Mouse (Mus musculus) skeletal muscle tissue, adult 2 months (tissue): Measurements from ENCODE around the gene Zhx3.

Source experiments
- DNase-seq: peaks from one replicate; pipeline ENCODE4 v3.0.0-alpha.2; 2012; ENCODE audit warnings: low read depth, low spot score

Gene Zhx3

DNA sequence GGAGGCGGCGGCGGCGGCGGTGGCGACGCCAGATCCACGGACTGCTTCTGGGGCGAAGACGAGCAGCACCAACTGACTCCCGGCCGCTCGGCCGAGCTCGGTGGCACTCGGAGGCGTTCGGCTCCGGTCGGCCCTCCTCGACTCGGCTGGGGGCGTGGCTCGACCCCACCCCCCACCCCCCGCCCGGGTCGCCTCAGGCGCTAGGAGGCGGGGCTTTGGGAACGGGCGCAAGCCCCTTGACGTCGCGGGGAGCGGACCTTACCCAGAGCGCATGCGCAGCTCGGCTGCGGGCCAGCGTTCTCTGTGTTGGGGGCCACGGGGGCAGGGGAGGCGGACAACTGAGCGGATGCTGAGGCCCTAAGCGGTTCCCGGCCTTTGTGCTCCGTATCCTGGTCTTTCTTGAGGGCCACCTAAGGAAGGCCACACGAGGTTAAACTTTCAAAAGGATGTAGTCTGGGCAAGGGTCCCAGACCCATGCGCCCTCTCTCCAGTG, at the start of gene Zhx3:
Zhx3 (minus strand) TSS at position 109 of the 493 bp plus-strand sequence.
- DNase-seq: peak; percentile 98

DNA sequence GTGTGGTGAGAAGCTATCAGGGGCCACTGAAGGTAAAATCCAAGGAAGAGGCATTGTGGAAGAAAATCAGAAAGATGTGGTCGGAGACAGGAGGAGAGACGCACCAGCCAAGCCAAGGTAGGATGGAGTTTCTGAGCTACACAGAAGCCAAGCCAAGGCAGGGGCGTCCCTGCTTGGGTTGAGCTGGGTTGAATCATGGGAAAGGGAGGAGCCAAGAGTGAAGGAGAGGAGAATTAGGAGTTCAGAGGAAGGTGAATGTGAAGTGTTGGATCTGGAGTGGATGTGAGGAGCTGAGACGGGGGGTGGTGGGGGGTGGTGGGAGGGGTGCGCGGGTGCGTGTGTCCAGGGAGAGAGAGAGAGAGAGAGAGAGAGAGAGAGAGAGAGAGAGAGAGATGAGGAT, 48.5 kb upstream of the Zhx3 start:
- DNase-seq: no peak

DNA sequence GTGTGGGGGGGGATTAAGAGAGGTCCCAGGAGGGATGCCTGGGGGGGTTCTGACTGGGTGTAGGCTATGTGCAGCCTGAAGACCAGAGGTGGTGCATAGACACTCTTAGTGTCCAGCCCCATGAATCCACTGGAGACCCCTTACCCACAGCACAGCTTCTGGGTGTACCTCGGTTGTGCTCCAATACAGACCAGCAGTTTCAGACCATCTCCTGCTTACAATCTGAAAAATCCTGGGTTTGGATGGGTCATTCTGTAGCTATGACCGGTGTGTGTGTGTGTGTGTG, 46.1 kb upstream of the Zhx3 start:
- DNase-seq: no peak

DNA sequence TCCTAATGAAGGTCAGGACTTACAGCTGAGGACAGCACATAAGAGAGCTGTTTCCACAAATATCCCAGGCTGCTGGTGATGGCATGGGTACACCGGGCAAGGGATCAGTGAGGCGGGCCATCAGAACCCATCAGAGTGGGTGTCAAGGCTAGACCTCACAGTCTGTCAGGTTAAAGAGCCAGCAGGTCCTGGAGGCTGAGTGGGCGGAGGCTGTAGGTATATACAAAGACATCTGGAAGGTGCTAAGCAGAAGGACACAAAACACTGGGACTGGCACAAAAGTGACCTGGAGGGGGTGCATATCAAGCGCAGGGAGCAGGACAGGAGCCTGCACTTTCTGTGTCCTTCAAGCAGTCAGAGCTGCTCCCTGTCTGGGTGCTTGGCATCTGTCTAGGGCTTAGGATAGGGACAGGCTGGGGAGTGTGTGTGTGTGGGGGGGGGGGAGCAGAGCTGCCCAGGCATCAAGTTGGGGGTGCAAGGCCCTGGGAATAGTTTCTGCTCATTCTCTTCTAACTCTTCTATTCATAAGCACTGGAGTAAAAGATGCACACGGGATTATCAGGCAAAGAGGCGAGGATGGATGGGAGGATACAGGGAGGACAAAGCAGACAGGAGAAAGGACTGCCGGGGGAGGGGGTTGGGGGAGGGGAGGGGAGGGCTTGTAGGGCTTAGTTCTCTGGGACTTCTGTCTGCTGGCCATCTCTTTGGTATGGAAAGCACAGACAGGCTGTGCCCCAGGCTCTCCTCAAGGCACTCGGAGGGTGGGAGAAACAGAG, 45.5 kb upstream of the Zhx3 start:
- DNase-seq: no peak

DNA sequence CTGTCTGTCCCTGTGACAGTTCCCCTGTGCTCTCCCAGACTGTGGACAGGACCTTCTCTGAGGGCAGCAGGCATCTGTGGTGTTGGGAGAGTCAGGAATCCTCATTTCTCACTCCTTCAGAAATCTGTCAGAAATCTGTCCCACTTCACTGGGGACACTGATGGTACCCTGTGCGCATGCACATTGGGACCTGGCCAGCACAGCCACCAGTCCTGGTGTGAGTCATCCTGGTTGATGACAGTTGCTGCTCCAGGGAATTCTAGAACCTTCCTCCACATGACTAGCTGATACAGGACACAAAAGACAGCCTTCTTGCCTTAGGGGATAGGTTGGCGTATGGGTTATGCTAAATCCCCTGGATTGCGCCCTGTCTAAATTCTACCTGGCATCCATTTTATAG, 44.5 kb upstream of the Zhx3 start:
- no peak for DNase-seq

DNA sequence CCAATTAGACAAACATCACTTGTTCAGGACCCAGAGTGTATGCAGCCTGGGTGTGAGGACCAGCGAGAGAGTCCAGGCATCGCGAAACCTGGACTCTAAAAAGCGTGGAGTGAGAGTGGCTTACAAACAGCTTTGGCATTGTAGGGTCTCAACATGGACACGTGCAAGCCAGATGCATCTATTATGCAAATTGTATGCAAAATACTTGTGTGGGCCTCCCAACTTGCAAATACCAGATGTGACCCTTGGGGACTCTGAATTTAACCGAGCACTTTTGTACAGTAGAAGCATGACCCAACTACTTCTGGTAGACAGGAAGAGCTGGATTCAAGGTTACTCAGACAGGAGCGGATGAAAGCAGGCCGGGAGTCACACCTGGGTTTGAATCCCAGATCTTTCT, 43.9 kb upstream of the Zhx3 start:
- no peak for DNase-seq

DNA sequence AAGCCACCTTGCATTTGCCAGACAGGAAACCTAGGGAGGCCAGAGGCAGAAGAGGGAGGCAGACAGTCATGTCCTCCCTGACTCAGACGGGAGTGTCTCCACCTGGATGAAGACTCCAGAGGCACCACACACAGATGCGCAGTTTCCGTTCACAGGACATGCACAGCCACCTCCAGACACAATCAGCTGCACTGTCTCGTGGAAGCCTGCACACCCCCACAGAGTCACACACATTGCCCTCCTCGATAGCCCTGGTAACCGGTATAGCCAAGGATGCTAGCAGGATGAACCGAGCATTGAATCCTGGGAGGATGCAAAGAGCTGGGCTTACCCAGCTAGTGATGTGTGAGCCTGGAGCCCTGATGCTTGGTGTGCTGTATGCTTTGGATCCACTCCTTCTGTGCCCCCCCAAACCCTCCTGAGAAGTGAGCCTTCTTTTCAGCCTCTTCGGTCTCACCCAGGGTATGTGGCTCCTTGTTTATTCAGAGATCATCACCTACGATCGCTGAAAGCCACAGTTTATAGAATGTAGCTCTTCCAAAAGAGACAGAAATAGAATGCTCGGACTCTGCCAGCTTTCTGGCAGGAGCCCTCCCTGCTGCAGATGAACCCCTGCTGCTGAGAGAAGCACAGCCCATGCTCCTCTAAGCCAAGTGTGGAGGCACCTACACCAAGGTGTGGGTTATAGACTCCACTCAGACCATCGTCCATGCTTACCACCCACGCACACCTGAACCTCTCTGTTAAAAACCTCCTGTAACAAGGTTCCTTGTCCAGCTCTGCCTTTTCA, 43.2 kb upstream of the Zhx3 start:
- no peak for DNase-seq

DNA sequence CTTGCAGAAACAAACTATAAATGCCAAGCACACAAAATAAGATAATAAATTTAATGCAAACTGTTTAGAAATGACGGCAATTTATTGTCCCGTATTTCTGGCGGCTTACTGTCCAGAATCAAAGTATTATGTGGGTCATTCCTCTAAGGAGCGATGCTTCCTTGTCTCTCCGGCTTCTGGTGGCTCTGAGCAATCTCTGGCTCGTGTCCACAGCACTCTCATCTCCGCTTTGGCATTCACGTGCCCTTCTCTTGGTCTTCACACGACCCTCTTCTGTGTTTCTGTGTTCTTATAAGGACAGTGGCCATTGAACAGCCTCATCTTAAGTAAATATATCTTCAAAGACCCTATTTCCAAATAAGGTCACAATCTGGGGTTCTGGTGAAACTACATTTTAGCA, 41.9 kb upstream of the Zhx3 start:
- DNase-seq: no peak

DNA sequence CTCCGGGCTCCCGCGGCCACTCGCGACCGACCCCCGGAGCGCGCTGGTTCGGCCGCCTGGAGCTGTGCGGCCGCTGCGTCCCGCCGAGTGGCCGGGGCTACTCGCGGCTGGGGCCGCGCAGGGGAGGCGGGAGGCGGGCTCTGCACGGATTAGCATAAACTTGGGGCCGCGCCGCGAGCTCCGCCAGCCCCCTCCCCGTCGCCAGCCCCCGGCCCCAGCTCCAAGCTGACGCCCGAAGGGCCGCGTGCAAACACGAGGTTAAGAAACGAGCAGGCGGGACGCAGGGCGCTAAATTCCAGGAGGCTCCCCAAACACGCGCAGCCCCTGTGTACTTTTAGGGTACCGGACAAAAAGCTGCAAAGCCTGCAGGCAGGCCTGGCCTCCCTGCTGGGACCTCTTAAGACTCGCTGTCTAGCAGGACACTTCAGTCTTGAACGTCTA, 39.5 kb upstream of the Zhx3 start, which contains the start of gene Emilin3:
Emilin3 (minus strand) TSS at position 98 of the 441 bp plus-strand sequence.
- DNase-seq: no peak

DNA sequence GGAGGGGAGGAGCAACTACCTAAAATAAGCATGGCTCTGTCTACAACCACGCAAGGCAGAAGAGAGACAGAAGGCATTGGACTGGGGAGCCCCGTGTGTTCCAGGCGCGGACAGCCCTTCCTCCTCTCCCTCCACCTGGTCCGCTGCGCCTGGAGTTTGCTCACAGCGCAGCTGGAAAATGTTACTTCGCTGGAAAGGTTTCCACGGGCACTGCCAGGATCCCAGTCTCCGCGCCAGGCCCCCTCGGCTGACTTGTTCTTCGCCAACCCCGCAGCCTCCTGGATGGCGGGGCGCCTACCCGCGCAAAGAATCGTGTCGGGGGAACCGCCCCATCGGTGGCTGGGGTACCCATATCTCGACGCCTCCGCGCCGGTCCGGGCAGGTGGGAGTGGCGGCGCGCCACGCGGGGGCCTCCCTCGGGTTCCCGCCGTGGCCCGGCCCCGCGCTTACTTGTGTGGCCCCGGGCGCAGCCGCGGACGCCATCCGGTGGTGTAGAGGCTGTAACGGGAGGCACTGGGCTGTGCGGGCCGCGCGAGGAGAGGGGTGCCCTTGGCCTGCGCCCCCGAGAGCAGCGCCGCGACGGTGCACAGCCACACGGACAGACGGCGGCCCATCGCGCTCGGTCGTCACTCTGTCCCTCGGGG, 38.9 kb upstream of the Zhx3 start:
- DNase-seq: no peak

DNA sequence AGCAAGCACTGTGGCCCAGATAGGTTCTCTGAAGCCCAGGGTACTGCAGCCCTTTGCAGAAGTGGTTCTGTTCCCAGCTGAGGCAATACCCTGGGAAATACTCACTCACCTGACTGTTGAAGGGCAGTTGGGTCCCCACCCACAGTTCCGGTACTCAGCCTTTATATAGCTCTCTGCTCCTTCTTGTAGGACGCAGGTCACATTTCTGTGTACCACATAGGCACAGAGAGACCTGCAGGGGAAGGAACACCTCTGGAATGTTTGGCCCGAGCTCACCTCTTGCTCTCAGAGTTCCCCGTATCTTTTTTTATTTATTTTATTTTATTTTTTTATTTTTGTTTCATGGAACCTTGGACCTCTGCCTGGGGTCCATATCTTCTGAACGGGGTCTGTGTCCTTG, 37.8 kb upstream of the Zhx3 start:
- DNase-seq: no peak

DNA sequence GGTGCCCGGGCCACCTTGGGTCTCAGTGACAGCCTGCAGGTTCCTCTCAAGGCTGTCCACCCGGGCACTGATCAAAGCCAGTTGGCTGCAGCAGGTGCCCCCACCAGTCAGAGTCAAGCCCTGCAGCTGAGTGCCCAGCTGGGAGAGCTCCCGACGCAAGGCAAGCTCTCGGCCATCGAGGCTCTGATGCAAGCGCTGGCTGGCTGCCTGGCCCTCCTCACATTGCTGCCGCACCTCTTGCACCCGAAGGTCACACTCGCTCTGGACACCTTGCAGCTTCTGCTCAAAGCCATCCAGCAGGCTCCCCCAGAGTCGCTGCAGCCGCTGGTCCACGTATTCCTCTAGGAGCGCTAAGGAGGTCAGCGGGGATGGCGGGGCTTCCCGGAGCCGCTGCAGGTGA, 35.8 kb upstream of the Zhx3 start:
- peak; percentile 47 for DNase-seq

DNA sequence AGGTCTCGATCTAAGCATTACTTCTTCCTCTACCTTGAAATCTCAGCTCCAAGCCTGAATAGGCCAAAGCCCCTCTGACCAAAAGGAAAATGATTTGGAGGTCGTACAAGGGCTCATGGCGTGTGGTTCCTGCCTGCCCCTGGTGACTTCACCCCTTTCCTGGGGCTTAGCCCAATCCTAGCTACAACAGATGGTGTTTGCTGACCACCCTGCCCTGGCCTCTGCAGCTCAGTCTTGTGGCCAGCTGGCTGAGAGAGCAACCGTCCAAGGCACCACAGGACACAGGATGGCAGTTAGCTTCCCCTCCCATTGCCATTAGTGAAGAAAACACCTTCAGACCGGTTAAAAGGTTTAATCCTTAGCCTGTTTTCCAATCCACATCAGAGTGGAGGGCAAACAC, 33.3 kb upstream of the Zhx3 start:
- DNase-seq: no peak

DNA sequence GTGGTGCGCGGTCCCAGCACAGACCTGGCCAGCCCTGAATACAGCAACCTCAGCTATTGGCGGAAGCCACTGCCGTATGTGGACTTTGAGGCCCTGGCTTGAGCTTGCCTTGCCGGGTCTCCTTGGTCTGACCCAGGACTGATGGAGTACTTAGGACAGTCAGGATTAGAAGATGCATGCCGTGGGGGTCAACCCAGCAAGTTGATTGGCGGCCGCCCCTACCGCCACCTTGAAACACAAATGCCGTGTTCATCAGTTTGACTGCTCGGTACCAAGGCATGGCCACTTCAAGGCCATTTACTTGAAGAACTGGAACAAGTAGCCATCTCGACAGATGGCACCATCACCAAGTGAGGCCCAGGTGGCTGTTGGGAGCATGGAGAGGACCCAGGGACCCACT, 32.5 kb upstream of the Zhx3 start:
- DNase-seq: no peak

DNA sequence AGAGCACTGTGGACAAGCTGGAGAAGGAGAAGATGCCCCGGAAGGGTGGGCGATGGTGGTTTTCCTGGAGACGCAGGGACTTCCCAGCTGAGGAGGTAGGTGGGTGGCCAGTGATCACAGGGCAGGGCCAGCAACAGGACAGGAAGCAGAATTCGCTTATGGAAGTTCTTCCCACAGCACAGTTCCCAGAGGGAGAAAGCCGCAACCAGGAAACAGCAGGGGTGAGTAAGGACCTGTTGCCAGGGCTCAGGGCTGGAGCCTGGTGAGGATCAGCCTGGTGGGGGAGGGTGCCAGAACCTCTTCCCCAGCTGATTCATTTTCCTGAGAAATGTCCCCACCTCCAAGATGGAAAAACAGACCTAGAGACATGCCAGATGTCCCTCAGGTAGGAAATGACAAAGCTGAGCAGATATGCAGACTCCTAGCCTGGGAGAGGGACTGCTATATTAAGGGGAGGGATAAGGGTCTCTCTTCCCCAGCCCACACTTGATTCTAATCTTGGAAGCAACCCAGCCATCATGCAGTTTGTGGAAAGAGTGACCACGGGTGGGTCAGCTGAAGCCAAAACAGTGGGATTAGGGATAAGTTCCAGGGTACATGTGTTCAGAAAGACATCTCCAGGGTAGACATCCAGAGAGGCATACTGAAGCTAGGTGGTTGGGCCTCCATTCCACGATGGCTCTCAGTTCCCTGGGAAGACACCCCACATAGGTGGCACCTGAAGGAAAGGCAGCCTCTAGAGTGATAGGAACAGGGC, 29.0 kb upstream of the Zhx3 start:
- no peak for DNase-seq

DNA sequence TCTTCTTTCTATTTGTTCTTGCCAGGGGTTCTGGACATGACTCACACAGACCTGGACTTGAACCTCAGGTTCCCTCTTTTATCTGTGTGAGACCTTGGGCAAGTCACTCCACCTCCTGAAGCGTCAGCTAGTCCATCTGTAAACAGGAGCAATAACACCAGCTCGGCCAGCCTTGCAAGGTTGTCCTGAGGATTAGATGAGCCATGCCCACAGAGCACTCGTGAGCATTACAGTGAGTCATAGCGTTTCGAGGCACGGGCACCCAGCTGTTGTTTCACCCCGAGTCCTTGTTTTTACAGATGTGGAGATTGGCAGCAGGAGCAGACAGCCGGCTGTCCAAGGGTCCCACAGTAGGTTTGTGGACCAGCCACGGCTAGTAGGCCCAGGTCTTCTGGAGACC, 18.9 kb upstream of the Zhx3 start:
- no peak for DNase-seq

DNA sequence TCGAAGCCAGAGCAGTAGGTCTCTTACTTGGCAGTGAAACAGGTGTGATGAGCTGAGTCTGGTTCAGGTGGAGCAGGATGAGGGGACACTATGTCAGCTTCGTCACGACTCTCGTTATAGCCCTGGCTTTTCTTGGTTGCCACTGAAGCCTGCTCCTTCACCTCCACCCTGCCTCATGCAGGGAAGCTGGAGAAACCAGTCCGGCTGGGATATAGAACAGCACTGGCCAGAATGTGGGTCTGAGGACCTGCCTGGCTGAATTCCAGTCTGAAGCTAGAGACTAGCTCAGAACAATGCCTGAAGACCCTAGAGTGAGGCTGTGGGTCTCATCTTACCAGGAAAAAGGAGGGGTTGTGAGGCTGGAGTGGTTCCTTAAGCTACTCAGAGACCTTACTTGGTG, 18.2 kb upstream of the Zhx3 start:
- DNase-seq: no peak

DNA sequence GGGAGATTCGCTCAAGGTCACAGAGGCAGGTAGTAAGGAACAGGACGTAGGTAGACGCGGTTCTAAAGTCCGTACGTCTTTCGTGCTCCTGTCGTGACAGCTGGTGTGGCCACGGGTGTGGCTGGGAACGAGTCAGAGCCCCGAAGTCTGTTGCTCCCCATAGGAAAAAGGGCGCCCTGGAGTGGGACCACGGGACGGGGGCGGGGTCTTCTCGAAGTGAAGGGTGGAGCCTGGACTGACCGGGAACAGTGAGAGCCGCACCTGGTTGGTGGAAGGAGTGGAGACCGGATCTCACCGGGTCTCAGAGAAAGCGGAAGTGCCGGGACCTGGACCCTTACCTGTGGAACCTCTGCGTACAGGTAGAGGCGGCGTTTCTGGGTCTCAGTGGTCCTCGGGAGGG, 15.1 kb upstream of the Zhx3 start:
- no peak for DNase-seq

DNA sequence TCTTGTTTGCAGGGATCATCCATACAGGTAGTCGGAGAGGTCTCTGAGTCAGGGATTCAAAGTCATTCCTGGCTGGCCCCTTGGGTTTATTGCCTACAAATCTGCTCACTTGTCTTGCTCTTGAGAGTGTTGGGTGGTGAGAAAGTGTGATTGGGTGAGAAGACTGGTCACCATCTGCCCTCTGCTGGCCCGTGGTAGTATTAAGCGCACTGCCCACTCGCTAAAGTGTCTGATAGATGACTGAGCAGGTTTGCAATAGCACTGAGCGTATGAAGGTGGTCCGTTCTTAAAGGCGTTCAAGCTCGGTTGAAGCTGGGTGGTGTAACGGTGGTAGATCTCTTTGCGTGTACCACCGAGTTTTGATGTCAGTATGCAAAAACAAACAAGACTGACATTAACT, 14.5 kb upstream of the Zhx3 start:
- DNase-seq: peak; percentile 74

DNA sequence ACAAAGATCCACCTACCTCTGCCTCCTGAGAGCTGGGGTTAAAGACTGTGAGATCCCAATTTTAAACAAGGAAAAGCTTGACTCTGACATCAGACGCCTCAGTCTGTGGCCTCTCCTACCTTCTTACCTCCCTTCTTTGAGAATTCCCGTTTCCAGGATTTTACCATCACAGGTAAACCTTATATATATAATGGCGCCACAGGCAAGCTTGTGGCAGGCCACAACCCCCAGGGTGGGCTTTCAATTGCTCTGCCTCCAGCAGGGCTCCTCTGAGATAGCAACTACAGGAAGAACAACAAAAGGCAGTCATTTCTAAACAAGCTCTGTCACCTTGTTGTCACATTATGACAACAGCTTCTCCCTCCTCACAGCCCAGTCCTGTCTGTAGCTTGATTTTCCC, 13.4 kb upstream of the Zhx3 start:
- no peak for DNase-seq

DNA sequence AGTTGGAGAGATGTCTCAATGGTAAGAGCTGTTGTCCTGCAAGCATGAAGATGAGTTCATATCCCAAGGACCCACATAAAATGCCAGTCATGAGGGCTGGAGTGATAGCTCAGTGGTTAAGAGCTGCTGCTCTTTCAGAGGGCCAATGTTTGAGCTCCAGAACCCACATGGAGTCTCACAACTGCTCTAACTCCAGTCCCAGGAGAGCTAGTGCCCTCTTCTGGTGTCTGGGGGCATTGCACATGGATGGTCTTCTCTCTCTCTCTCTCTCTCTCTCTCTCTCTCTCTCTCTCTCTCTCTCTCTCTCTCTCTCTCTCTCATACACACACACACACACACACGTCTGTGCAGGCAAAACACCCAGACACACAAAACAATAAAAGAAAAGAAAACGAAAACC, 12.0 kb upstream of the Zhx3 start:
- peak; percentile 60 for DNase-seq

DNA sequence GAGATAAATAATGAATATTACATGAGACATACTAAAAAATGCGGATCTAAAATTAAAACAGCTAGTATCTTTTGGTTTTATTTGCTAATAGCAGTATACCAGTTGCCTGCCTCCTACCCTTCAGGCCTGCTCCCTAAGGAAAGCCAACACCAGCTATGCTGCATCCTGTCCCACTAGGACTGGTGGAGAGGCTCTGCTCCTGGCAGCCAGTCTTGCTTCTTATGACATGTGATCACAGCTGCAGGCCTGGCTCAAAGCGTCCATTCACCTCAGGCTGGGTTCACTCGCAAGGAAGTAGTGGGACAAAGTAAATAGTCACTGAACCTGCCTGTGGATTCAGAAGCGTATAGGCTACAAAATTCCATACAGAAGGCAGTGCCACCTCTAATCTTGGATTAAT, 11.1 kb upstream of the Zhx3 start:
- DNase-seq: peak; percentile 95
